Mouse (Mus musculus) cerebellum, adult 8-10 months (tissue): ENCODE measurements around the gene Nelfb.
"Not testable (repeated sequence)": the region's sequence is repeated elsewhere in the genome, so short reads cannot be mapped to it uniquely, and the experiment has no call there.

ENCODE experiments used
- DNase-seq: peaks from one replicate; pipeline ENCODE4 v3.0.0; 2022

Gene Nelfb

DNA sequence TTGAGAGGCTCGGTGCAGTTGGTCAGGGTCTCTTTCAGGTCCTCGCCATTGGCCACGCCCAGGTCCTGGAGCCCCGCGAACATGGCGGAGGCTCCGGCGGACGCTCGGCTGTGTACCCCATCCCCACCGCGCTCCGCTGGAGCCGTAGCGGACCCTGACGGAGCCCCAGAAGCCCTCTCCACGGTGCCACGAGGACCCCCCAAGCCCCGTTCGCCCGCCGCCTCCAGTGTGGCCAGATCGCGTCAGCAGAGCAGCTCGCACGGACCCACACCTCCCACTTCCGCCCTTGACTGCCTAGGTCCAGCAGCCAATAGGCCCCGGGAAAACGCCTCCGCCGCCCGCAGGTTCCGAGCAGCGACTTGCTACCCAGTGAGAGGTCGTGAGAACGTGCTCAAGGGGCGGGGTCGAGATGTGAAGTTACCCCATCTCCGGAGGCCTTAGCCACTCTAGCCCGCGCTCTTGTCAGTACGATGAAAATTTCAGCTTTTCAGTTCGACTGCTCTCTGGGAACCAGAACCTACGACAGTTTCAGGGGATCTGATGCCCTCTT is at the start of gene Nelfb:
Gene Nelfb (minus strand): TSS at position 369 of the 550 bp plus-strand sequence.
- DNase-seq: peak; percentile 87

DNA sequence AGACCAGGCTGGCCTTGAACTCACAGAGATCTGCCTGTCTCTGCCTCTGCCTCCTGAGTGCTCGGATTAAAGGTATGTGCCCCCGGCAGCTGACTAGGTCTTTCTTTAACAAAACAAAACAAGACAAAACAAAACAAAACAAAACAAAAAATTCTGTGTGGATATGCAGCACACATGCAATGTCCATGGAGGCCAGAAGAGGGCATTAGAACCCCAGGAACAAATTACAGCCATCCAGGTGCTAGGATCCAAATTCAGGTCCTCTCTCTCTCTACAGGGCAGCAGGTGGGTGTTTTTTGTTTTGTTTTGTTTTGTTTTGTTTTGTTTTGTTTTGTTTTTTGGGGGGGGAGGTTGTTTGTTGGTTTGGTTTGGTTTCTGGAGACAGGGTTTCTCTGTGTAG is 47.6 kb upstream of the Nelfb start:
- no peak for DNase-seq

DNA sequence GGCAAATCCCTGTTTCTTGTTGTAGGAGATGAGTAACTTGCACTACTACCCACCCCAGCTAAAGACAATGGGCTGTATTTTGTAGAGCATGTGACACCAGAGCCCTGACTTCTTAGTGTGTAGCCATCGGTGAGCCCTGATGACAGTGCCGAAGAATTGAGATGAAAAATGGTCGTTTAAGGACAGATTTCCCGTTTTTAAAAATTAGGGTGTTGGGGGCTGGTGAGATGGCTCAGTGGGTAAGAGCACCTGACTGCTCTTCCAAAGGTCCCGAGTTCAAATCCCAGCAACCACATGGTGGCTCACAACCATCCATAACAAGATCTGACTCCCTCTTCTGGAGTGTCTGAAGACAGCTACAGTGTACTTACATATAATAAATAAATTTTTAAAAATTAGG is 46.0 kb upstream of the Nelfb start:
- DNase-seq: not testable (repeated sequence)

DNA sequence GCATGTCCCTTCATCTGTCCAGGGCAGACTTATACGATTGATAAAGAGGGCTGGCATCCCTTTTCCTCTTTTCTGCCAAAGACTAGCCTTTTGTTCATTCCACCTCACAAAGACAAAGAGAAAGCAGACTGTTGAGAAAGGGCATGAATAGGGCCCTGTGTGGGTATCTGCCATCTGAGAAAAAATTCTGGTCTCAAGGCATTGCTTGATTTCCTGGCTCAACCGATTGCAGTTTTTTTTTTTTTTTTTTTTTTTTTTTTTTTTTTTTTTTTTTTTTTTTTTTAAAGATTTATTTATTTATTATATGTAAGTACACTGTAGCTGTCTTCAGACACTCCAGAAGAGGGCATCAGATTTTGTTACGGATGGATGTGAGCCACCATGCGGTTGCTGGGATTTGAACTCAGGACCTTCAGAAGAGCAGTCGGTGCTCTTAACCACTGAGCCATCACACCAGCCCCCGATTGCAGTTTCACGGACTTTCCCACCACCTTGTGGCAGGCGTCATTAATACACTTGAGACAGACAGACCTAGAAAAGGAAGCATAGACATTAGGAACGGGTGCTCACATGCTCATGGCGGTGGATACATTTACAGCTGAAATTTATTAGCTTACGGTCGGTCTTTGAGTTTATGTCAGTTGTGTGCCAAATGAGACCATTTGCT is 45.3 kb upstream of the Nelfb start:
- DNase-seq: not testable (repeated sequence)

DNA sequence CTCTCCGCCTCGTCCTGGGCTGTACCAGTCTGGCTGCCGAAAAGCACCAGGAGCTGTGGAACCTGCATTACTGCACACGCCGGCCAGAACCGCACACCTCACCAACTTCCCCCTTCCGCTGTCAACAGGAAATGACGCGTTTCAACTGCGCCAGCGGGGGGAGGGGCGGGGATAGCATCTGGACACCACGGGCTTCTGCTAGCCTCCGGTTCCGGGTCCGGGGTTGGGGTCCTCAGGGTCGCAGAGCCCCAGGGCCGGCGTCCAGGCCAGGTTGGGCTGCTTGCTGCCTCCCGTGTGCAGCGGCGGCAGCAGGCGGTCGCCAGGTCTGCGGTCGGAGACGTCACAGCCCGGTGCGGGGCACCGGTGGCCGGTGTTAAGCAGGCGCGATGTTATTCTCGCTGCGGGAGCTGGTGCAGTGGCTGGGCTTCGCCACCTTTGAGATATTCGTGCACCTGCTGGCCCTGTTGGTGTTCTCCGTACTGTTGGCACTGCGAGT is 44.0 kb upstream of the Nelfb start, which contains the start of gene Tmem203:
Gene Tmem203 (plus strand): TSS at position 156 of the 496 bp plus-strand sequence.
- DNase-seq: peak; percentile 82

DNA sequence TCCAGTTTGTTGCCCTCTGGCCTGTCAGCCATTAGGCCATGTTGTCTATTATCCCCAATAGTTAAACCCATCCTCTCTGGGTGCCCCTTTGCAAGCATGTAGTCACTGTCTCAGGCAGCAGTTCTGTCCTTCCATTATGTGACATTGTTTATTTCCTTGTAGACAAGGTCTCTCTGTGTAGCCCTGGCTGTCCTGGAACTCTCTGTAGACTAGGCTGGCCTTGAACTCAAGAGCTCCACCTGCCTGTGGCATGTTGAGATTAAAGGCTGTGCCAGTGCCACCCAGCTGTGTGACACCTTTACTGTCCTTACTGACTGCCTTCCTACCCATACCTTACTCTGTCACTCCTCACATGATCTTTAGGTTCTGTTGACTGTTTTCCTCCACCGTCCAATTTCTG is 41.0 kb upstream of the Nelfb start:
- no peak for DNase-seq

DNA sequence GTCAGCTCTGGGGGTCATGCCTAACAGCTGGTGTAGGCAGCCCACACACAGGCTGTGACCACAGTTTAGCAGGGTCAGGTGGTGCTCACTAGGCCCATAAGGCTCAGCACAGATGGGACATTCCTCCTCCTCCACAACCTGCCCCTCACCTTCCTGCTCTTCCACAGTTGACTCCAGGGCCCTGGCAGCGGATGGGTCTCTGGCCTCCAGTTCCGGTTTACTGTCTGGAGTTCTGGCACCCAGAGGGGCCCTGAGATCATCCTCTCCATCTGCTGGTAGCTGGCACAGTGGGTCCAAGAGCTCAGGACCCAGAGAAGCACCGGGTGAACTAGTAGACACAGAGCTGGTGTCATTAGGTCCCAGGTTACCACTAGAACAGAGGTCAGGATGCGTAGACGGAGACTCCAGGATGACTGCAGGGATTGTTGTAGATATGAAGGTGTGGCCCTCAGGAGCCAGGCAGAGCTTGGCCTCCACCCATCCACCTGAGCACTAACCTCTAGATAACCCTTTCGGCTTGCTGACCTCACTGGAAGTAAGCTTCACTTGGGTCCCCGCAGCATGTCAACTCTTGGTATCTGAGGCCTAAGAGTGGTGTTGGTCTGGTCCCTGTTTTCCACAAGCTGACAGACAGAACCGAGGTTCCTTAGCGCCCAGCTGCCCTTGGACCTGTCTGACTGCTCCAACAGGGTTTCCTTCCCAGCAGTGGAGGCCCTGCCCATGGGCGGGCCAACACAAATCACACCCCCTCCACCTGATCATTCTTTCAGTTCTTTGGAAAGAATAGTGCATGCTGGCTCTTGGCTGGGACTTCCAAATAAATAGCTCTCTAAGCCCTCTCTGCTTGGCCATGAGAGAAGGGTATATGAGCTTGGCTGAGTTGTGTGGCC is 35.1 kb upstream of the Nelfb start, which contains the start of gene AL732309.1:
Gene AL732309.1 (minus strand): TSS at position 681 of the 890 bp plus-strand sequence.
- DNase-seq: no peak

DNA sequence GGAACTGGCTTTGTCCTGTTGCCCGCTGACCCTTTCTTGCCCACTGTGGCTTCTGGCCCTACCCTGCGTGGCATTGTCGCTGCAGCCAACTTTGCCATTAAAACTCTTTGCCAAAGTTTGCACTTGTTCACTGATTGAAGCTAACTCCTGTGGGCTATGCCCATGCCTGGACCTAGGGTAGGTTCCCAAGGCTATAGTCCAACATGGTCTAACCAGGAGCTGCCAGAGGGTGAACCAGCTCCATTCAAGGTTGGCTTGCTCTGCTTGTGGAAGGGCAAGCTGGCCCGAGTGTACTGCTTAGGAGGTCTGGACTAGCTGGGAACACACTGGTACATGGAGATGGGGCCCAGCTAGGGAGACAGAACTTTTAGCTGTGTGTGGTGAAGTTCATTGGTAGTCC is 32.9 kb upstream of the Nelfb start:
- DNase-seq: no peak

DNA sequence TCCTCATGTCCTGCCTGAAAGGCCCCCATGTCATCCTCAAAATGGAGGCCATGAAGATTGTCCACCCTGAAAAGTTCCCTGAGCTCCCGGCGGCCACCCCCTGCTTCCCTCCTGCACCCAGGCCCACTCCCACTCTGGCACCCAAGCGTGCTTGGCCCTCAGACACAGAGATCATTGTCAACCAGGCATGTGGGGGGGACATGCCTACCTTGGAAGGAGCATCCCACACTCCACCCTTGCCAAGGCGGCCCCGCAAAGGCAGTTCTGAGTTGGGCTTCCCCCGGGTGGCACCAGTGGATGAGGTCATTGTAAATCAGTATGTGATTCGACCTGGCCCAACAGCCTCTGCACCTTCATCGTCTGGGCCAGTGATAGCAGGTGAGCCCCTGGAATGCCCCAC is 32.1 kb upstream of the Nelfb start:
- no peak for DNase-seq

DNA sequence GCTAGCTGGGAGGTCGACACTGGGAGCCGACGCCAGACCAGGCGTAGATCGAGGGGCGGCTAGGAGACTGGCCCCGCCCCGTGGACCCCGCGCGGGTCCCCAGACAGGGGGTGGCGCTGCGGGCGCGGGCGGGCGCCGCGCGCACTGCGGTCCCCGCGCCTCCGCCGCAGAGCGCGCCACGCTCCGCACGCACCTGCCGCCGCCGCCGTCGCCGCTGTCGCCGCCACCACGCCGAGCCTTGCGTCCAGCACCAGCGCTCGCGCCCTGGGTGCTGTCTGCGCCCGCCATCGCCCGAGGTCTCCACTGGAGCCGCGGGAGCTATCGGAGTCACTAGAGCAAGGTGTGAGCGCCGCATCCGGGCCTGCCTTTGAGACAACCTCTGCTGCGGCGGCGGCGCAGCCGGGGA is 30.8 kb upstream of the Nelfb start, which contains the start of the genes Rnf208 and Cysrt1:
Gene Rnf208 (plus strand): TSS at position 155 of the 406 bp plus-strand sequence.
Gene Cysrt1 (minus strand): TSS at position 352 of the 406 bp plus-strand sequence.
- peak; percentile 59 for DNase-seq

DNA sequence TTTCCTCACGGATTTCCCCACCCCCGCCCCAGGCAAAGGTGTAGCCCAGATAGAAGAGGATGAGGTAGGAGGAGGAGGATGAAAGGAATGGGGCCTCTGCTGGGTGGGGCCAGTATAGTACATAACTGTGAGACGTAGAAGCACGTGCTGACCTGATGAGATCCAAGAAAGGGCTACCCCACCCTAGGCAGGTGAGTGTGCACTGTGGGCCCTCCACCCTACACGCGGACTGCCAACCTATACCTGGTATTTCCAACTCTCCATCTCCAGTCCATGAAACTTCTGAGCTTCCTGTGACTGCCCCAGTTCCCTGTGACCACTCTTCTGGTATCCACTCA is 30.1 kb upstream of the Nelfb start:
- DNase-seq: no peak

DNA sequence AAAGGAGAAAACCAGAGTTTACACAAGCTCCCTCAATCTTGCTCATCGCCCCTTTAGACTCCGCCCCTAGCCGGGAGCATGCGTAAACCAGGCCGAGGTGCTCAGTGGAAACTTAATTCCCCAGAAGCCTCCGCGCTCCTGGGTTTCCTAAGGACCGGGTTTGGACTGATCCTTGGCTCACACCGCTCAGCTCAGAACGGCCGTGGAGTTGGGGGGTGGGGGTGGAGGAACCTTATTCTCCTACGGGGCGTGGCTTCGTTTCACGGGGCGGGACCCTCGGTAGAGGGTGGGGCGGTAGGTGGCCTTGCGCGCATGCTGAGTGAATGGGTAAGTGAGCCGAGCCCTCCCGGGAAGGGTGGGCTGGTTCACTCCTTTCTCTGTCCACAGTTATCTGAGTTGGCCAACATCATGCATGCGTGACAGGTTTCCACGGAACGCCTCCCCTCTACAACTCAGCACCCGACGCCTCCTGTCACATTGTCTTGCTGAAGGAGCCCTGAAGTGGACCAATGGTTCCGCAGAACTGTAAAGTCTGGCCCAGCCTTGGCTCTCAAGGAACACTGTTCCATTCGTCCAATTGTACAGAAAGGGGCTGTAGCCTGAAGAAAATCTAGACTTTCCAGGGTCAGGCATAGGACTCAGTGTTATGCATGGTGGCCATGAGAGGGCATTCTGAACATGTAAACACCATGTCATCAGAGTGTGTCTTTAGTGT is 29.6 kb upstream of the Nelfb start:
- DNase-seq: peak; percentile 68

DNA sequence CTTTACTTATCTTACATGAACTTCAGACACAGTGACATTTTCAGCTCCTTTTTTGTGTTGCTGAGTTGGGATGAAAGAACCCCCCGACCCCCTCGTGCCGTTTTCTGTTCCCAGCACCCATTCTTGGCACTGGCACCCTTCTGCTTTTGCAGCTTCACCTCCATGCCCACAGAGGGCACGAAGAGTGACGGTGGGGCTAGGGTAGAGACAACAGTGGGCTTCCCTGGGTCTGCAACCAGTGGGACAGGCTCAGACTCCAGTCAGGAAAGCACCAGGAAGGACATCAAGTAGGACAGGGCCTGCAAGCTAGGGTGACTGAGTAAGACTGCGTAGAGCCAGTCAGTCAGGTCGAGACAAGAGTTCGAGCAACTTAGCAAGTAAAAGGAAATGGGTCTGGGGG is 29.0 kb upstream of the Nelfb start:
- no peak for DNase-seq

DNA sequence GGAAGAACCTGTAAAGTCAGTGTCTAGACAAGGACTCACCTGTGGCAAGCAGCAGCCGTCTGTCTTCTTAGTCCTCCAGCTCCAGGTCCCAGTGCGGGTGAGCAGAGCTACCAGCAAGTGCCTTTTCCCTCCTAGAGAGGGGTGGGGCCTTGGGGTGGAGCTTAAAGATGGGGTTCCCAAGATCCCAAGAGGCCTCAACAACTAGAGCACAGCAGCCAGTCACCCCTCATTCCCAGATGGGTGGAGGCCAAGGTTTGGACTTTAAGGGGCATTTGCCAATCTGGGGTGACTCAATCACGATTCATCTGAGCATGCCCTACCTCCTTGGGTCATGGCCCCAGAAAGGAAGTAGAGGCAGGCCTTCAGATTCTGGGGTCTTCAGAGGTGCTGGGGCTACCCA is 28.5 kb upstream of the Nelfb start:
- no peak for DNase-seq

DNA sequence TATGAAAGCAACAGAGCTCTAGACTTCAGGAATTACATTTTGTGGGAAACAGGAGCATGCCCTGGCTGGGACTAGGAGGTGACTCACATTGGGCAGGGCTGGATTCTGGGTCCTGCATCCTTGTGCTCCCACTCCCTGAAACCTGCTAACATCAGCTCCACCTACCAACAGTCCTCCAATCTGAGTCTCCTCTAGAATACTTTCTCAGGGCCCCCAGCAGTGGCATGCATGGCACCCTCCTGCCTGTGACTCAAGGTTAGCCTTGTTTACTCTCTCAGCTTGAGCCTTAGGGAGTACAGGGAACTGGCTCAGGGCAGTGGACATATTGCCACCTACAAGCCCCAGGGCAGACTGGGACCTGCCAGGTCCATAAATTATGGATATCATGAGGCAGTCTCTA is 26.8 kb upstream of the Nelfb start:
- no peak for DNase-seq

DNA sequence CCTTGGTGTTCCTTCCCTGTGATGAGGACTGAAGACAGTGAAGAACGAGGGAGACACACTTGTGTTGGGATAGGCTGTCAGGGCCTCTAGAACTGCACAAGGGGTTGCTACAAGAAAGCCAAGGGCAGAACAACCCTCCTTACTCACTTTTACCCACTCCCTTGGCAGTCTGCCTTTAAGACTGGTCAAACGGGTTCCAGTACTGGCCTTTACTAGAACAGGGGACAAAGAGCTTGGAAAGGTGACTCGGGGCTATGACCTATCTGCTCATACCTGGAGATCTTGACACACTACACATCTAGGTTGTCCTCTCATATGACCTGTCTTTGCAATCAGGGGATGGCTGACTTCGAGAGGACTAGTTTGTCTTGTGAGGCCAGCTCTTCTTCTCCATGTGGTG is 26.2 kb upstream of the Nelfb start:
- DNase-seq: no peak

DNA sequence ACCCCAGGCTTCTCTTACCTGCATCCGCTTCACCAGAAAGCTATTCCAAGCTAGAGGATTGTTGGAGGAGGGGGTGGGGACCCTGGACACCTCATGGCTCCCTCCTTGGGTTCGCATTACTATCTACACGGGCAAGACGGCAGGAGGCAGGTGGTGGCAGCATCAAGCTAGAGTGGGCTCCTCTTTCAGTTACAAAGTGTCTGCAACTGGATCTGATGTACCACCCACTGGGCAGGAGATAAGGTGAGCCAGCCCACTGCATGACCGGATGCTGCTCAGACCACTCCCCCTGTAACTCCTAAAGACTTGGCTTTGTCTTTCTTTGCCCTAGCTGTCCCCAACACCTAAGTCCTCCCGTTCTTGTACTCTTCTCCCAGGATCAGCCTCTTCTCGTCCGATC is 25.3 kb upstream of the Nelfb start, which contains the start of gene Rnf224:
Gene Rnf224 (minus strand): TSS at position 174 of the 400 bp plus-strand sequence.
- no peak for DNase-seq

DNA sequence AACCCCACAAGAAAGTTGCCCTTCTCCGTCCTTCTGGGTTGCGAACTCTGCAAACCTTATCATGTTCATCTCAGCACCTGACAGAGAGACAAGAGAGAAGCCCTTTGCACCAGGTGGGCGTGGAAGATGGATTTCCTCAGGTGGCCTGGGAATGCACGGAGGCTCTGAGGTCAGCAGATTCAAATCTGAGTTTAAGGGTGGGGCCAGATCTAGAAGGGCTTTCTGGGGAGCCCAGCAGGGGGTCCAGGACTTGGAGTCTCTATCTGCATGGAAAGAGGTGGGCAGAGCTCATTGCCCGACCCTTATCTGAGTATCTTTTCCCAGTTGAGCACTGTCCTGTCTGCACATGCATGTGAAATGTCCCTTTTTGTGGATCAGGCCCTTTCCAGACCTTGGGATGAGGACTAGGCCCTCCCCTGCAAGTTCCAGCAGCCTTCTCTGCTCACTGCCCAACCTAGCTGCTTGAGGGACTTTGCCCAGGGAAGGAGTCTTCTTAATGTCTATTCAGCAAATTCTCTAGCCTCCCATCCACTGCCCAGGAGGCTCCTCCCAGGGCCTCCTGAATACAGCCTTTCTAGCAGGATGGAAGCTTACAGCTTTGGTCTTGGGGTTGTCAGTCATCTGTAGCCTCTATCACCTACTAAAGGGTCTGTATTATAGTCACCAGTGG is 23.4 kb upstream of the Nelfb start:
- no peak for DNase-seq

DNA sequence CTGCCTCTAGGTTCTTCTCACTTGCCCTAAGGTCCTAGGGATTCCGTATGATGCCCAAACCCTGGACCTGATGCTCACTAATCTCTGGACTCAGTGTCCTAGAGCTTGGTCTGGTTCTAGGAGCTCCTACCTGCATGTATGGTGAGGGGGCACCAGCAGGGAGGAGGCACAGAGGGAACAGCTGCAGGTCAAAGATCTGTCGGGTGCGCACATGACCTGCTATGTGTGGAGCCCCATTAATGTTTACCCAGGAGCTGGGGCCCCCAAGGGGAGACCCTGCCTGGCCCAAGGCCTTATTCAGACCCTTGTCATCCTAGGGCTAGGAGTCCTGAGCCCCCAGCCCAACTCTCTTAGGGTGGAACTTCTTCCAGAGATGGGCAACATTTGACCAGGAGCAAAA is 22.8 kb upstream of the Nelfb start, which contains the start of gene Slc34a3:
Gene Slc34a3 (minus strand): TSS at position 315 of the 400 bp plus-strand sequence.
- no peak for DNase-seq

DNA sequence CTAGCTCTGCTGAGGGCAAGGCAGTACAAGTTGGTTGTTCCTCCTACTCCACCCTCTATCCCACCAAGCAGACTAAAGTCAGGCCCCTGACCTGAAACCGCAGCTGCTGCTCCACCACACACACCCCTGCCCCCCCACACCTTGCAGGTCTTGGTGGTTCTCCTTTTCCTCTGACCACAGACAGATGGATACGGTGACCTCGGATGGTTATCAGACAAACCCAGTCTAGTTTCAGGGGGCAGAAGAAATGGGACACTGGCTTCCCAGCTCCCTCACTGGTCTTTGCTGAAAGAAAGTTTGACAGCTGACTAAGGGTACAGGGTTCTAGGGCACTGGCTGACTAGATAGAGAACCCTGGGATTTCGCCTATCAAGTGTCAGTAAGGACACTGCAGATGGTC is 22.1 kb upstream of the Nelfb start:
- no peak for DNase-seq

DNA sequence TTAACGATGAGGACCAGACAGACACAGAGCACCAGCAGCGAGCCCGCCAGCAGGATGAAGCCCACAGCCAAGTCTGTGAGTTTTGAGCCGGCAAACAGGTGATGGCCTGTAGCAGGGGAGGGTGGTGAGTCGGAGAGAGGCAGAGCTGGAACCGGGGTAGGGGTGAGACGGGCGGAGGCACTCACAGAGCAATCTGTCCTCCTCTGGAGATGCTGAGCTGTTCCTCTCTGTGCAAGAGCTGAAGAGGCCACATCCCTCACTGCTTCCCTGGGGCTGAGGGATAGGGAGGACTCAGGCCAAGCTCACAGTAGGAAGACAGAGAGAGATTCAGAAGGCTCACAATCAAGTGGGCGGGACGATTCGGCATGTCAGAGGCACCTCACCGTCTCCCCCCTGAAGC is 19.7 kb upstream of the Nelfb start:
- no peak for DNase-seq

DNA sequence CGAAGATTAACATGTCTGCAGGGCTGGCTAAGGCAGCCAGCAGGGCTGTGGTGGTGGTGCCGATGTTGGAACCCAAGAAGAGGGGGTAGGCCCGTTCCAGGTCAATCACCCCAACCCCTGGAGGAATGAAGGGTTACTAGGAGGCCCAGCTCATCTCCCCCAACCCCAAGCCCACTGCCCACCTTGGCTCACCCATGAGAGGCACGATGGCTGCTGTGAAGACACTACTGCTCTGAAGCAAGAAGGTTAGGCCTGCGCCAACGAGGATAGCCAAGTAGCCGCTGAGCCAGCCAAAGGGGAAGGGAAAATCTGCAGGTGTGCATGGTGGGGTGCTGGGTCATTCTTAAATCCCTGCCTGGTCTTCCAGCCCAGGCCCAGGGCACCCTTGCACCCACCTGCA is 19.3 kb upstream of the Nelfb start:
- DNase-seq: no peak
